Mouse (Mus musculus) stomach, embryonic 16.5 days (tissue): ENCODE data around the gene Ddias. TPM values are rescaled to one million over a fixed set of nuclear protein-coding genes. Genes with fewer than 3 reads are reported as not detected.

ENCODE experiments used
- ATAC-seq: fragments of 200-750 bp; cut with Nextera tagmentation; 2 replicates; pipeline ENCODE4 v1.8.0; 2017; ENCODE audit warnings: moderate number of reproducible peaks, moderate TSS enrichment; ENCODE audit not compliant: insufficient read depth, low FRiP score
- H3K27ac ChIP-seq: fragments of 300-500 bp; sonication (generic); 2 replicates; pipeline ENCODE4 v1.5.1; 2014; ENCODE audit warnings: low read length
- H3K27me3 ChIP-seq: fragments of 300-500 bp; sonication (generic); 2 replicates; pipeline ENCODE4 v1.6.1; 2014; ENCODE audit warnings: low read length, control low read depth, mixed read lengths; ENCODE audit not compliant: control insufficient read depth, insufficient read depth
- H3K36me3 ChIP-seq: fragments of 300-500 bp; sonication (generic); 2 replicates; pipeline ENCODE4 v1.6.1; 2014; ENCODE audit warnings: low read length; ENCODE audit not compliant: control insufficient read depth, insufficient read depth
- H3K4me1 ChIP-seq: fragments of 300-500 bp; sonication (generic); 2 replicates; pipeline ENCODE4 v1.6.1; 2014; ENCODE audit warnings: low read length, control low read depth, mixed read lengths; ENCODE audit not compliant: control insufficient read depth, insufficient read depth
- H3K4me2 ChIP-seq: fragments of 300-500 bp; sonication (generic); 2 replicates; pipeline ENCODE4 v1.6.1; 2014; ENCODE audit warnings: low read depth, low read length, mixed read lengths
- H3K4me3 ChIP-seq: fragments of 300-500 bp; sonication (generic); replicated peaks from 2 replicates; pipeline ENCODE4 v1.5.1; 2014; ENCODE audit warnings: mild to moderate bottlenecking, low read length
- H3K9ac ChIP-seq: fragments of 300-500 bp; sonication (generic); 2 replicates; pipeline ENCODE4 v1.6.1; 2014; ENCODE audit warnings: low read length
- H3K9me3 ChIP-seq: fragments of 300-500 bp; sonication (generic); replicated peaks from 2 replicates; pipeline ENCODE4 v1.6.1; 2016; ENCODE audit warnings: low read length, control low read depth; ENCODE audit not compliant: control insufficient read depth
- WGBS: fragments of 180-500 bp; shearing (Covaris S2); extraction: QIAGEN DNeasy Blood & Tissue Kit; methylation state at CpG from one replicate; pipeline ENCODE4 v1.1.7; 2014; 5-methylcytosine and 5-hydroxymethylcytosine counted together
- polyA plus RNA-seq: library from polyadenylated mRNA; unstranded; fragments of >200 nt; fragmentation: Nextera tagmentation; extraction: Ambion mirVana; gene quantifications from 2 replicates; pipeline ENCODE4 v1.2.1, GENCODE M21; 2015

The Ddias gene
- polyA plus RNA-seq, 1 experiment from 2014 or later: 10.6 TPM

GRCm38 (mm10) chr7:92890211-92890610 is 16.2 kb upstream of the Ddias start:
- H3K4me1 ChIP-seq: no peaks in the 10 kb centered on the region
- H3K4me2 ChIP-seq: no peak overlapping the region
- H3K27ac ChIP-seq: no peak overlapping the region
- H3K4me3 ChIP-seq: no peak overlapping the region
- no peak overlapping the region for H3K9ac ChIP-seq
- H3K9me3 ChIP-seq: no peaks in the 10 kb centered on the region; the same call in 1 of the 2 replicates
- no peak for ATAC-seq
- WGBS: 47% methylated on average over 1 of the region's 1 CpGs
- no peaks in the 10 kb centered on the region for H3K27me3 ChIP-seq
- no peaks in the 10 kb centered on the region for H3K36me3 ChIP-seq

- Histone ChIP-seq H3K4me1 (no peaks in the 10 kb centered on the region), H3K27ac (no peak overlapping the region)
- WGBS: 83% methylated on average over 5 of the region's 5 CpGs
Observed at GRCm38 (mm10) chr7:92887230-92887629, 13.2 kb upstream of the Ddias start.

GRCm38 (mm10) chr7:92886801-92887200 is 12.8 kb upstream of the Ddias start:
- H3K9me3 ChIP-seq: no peaks in the 10 kb centered on the region
- no peak overlapping the region for H3K4me3 ChIP-seq
- no peaks in the 10 kb centered on the region for H3K4me1 ChIP-seq
- H3K27me3 ChIP-seq: no peaks in the 10 kb centered on the region
- no peak for ATAC-seq
- H3K36me3 ChIP-seq: no peaks in the 10 kb centered on the region
- no peak overlapping the region for H3K27ac ChIP-seq
- no peak overlapping the region for H3K9ac ChIP-seq
- H3K4me2 ChIP-seq: no peak overlapping the region
- 83% methylated on average over 7 of the region's 7 CpGs for WGBS

More at GRCm38 (mm10) chr7:92887230-92887629, 13.2 kb upstream of the Ddias start:
- H3K9ac ChIP-seq: no peak overlapping the region
- no peak for ATAC-seq
- no peaks in the 10 kb centered on the region for H3K36me3 ChIP-seq
- no peak overlapping the region for H3K4me3 ChIP-seq
- no peaks in the 10 kb centered on the region; the same call in 1 of the 2 replicates for H3K9me3 ChIP-seq
- H3K27me3 ChIP-seq: no peaks in the 10 kb centered on the region
- no peak overlapping the region for H3K4me2 ChIP-seq

GRCm38 (mm10) chr7:92884998-92885660 is 11.1 kb upstream of the Ddias start:
- Histone ChIP-seq H3K36me3 (no peaks in the 10 kb centered on the region), H3K4me1 (no peaks in the 10 kb centered on the region), H3K27me3 (no peaks in the 10 kb centered on the region), H3K9me3 (no peaks in the 10 kb centered on the region), H3K4me3 (no peak overlapping the region), H3K27ac (no peak overlapping the region), H3K4me2 (no peak overlapping the region), H3K9ac (no peak overlapping the region)
- WGBS: 75% methylated on average over 6 of the region's 6 CpGs
- no peak for ATAC-seq

GRCm38 (mm10) chr7:92883850-92884716 is 10.0 kb upstream of the Ddias start:
- no peaks in the 10 kb centered on the region for H3K27me3 ChIP-seq
- H3K36me3 ChIP-seq: no peaks in the 10 kb centered on the region
- no peaks in the 10 kb centered on the region for H3K9me3 ChIP-seq
- no peak overlapping the region for H3K27ac ChIP-seq
- 85% methylated on average over 9 of the region's 9 CpGs for WGBS
- H3K4me3 ChIP-seq: no peak overlapping the region
- H3K4me1 ChIP-seq: no peaks in the 10 kb centered on the region
- no peak overlapping the region for H3K9ac ChIP-seq
- no peak; the same call in 1 of the 2 replicates for ATAC-seq
- no peak overlapping the region for H3K4me2 ChIP-seq

- H3K9ac ChIP-seq: no peak overlapping the region
- no peak overlapping the region for H3K4me3 ChIP-seq
- H3K4me1 ChIP-seq: peaks cover 12% of the 10 kb centered on the region
- no peaks in the 10 kb centered on the region for H3K9me3 ChIP-seq
- H3K36me3 ChIP-seq: no peaks in the 10 kb centered on the region
- H3K27me3 ChIP-seq: no peaks in the 10 kb centered on the region
- no peak overlapping the region for H3K27ac ChIP-seq
- H3K4me2 ChIP-seq: no peak overlapping the region
- 74% methylated on average over 7 of the region's 7 CpGs for WGBS
- ATAC-seq: no peak
Observed at GRCm38 (mm10) chr7:92878575-92879285, 4.7 kb upstream of the Ddias start.

- peak overlapping the region; percentile 60 for H3K27ac ChIP-seq
- WGBS: 24% methylated on average over 7 of the region's 7 CpGs
- peak overlapping the region; percentile 52 for H3K9ac ChIP-seq
Observed at GRCm38 (mm10) chr7:92876538-92876937, 2.5 kb upstream of the Ddias start.

GRCm38 (mm10) chr7:92876066-92876465 is 2.0 kb upstream of the Ddias start:
- Histone ChIP-seq H3K9ac (no peak overlapping the region; the same call in 1 of the 2 replicates), H3K27ac (peak overlapping the region; percentile 54), H3K9me3 (no peaks in the 10 kb centered on the region), H3K4me3 (peak overlapping the region; percentile 76), H3K36me3 (no peaks in the 10 kb centered on the region), H3K4me2 (peak overlapping the region; percentile 86), H3K4me1 (peaks cover 18% of the 10 kb centered on the region), H3K27me3 (no peaks in the 10 kb centered on the region)
- ATAC-seq: no peak
- 31% methylated on average over 3 of the region's 3 CpGs for WGBS

More at GRCm38 (mm10) chr7:92876538-92876937, 2.5 kb upstream of the Ddias start:
- no peaks in the 10 kb centered on the region for H3K9me3 ChIP-seq
- peaks cover 18% of the 10 kb centered on the region for H3K4me1 ChIP-seq
- H3K27me3 ChIP-seq: no peaks in the 10 kb centered on the region
- H3K36me3 ChIP-seq: no peaks in the 10 kb centered on the region
- no peak for ATAC-seq
- peak overlapping the region; percentile 86 for H3K4me2 ChIP-seq
- H3K4me3 ChIP-seq: peak overlapping the region; percentile 39
